Mouse (Mus musculus): ENCODE data around the gene Ntn1.

Gene Ntn1

DNA sequence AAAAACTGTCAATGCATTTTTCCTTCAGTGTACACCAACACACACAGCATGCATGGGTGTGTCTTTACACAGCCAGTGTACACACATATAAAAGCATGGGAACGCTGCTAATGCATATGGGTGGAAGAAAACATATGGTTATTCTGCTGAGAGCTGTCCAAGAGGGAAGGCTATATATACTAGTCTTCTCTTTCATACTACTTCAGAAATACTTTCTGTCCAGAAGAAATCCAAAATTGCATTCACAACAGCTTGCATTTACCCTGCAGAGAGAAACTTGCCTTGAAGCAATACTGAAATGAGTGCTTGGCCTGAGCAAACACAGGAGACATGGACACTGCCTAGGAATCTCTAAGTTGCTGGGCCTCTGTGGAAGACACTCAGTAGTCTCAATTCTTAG, 18.8 kb downstream of the Ntn1 start:
- no peak for DNase-seq (ENCODE audit: low read depth)

DNA sequence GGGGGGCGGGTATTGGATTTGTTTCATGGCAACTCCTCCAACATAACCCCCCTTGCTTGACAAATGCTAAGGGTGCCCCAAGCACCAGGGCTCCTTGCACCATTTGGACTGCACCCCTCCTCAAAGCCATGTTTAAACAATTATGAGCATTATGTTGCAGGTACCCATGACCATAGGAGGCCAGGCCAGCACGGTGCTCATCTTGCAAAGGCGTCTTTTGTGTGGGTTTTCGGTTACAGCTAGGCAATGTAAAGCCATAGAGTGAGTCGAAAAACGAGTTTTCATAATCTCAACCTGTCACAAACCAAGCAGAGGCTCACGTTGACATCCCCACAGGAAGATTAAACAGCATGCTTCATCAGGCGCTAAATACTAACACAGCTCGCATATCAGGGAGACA, 19.3 kb downstream of the Ntn1 start:
- no peak for DNase-seq (ENCODE audit: low read depth)

DNA sequence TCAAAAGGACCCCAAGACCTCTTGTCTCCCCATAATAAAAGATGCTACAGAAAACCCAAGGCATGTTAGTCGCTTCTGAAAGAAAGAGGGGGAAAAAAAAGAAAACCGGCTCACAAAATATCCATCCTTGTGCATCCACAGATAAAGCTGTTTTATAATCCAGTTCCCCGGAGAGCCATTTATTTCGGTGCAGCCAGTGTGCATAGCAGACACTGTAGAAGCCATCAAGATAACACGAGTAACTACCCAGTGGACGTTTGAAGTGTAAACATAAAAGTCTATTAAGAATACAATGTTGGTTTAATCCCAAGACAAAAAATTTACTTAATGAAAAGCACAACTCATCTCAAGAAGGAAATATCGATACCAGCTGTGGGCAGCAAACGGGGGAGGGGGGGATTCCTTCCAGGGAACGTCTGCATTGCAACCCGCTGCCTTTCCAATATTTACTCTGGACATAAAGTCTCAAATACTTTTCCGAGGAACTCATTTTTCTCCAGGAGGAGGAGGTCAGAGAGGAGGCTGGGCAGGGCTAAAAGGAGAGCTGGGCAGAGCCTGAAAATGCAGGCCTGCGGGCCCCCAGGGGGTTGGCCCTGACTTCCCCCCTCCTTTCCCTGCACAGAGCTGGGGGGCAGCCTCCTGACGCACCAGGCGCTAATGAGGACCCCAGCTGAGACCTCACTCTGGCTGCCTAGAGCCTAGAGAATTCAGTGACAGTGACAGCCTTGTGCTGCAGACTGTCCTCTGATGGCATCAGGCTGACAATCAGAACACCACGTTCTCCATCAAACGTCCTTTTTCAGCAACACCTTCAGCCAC, 21.5 kb downstream of the Ntn1 start:
- no peak for DNase-seq (ENCODE audit: low read depth)

DNA sequence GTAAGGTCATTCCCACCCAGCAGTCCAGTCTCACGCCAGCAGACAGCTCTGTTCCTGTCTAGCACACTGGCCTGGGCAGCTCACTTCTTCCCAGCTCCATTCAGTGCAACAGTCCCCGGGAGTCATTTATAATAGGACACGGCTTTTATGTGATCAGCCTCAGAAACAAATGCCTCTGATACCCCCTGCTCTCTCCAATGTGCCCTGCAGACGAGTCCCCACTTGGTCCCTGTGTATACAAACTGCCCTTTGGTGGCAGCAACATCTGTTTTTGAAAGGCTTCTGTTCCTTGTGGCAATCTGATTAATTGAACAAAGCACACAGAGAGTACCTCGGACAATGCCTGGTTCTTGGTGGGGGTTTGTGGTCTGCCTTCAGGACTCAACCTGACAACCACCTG, 22.2 kb downstream of the Ntn1 start:
- no peak for DNase-seq (ENCODE audit: low read depth)

DNA sequence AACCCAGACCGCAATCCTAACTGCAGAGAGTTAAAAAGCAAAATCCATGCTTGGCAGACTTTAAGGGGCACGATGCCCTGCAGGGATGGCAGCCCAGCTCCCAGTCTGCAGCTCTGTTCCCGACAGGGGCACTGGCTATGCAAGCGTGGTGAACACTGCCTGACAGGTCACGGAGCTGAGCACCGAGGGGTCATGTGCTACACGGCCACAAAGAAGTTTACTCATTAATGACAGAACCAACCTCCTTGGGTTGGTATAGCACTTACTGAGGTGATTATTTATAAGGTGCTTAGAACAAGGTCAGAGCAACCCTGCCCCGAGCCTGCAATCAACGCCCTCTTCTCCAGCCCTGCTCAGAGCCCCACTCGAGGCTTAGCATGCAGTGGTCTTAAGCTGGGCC, 27.5 kb downstream of the Ntn1 start:
- no peak for DNase-seq (ENCODE audit: low read depth)

DNA sequence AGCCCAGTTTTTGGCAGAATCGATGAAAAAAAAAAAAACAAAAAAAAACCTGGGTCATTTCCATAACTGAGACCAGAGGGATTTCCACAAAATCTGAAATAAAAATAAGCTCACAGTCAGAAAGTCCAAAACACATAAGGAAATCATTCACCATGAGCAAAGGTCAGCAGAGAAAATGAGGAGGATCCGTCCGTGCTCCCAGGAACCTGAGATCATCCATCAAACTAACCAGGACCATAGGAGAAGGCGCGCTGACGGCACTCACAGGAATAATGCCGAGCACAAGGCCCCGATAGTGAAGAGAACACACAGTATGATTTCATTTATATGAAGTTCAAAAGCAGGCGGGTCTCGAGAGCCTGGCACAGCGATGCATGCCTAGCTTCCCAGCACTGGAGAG, 29.0 kb downstream of the Ntn1 start:
- no peak for DNase-seq (ENCODE audit: low read depth)

DNA sequence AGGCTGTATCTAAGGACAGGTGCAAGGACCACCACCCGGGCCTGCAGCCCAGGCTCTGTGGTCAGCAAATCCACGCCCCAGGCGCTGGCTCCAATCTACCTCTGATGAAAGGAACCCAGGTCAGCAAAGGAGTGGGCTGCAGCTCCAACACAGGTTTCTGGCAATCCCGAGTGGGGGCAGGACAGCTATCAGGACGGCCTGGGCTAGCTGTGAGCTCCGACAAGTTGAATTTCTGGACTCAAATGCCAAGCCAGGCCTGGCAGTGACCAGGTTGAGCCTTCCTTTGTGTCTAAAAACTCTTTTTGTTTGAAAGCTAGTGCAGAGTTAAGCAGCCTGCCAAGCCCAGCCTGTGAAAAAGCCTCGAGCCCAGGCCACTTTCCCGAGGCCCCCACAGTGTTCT, 43.7 kb downstream of the Ntn1 start:
- DNase-seq (ENCODE audit: low read depth): no peak

DNA sequence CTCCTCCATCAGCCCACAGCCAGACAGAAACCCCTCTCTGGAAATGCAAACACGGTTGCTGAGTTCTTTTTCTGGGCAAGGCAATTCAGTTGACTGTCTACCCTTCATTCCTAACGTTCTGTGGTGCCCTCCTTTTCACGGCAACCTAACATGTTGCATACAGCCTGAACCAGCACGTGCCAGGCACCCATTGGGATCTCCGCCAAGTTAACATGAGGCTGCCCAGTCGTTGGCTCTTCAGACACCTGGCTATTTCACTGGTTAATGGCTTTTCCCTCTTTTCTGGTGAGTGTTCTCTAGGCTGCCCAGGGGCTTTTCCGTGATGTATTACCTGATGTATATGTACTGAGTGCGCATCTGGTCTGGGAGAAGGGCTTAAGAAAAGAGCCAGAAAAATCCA, 45.1 kb downstream of the Ntn1 start:
- no peak for DNase-seq (ENCODE audit: low read depth)

DNA sequence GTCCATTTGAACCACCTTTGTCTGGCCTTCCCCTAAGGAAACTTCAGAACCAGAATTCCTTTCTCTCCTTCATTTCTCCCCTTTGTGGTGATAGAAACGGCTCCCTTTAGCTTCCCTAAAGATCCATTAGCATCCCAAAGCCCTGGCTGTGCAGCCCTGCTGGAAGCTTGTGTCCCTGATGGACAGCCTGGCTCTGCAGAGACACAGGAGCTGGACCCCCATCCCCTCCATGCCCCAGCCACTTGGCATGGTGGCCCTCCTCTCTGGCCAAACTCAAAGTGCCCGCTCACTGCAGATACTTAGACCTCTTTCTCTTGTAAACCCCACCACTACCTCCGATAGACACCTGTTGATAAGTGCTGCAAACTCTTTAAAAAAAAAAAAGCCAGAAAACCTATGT, 45.8 kb downstream of the Ntn1 start:
- DNase-seq (ENCODE audit: low read depth): no peak

DNA sequence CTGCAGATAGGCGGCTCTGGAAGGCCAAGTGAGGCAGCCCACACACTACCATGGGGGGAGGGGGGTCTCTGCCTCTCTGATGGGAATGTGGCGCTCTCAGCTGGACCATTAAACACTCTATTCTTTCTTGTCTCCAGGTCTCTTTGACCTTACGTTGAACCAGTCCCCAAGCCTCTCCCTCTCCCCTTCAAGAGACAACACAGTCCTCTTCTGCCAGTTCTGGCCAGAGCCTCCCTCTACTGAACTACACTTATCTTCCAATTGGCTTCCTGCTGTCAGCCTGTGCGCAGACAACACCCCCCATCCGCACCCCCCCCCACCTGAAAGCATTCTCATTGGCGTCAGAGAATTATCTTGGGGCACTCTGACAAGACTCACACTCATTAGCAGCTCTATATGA, 48.4 kb downstream of the Ntn1 start:
- DNase-seq (ENCODE audit: low read depth): no peak

DNA sequence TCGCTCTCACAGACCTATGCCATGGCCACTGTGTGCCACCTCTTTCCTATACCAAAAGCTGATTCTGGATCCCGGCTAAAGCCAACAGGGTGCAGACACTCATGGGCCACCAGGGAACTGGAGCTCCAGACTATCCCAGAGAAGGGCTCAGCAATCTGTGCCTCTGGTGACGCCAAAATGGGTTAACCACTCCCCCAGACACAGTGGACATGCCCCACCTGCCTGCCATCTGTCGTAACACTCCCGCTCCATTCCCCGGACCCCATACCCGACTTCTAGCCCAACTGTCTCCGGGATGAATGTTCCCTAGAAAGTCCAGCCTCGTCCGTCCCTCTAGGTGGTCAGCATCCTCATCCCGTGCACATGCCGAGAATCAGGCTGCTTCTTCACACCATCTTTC, 51.8 kb downstream of the Ntn1 start:
- DNase-seq (ENCODE audit: low read depth): no peak

DNA sequence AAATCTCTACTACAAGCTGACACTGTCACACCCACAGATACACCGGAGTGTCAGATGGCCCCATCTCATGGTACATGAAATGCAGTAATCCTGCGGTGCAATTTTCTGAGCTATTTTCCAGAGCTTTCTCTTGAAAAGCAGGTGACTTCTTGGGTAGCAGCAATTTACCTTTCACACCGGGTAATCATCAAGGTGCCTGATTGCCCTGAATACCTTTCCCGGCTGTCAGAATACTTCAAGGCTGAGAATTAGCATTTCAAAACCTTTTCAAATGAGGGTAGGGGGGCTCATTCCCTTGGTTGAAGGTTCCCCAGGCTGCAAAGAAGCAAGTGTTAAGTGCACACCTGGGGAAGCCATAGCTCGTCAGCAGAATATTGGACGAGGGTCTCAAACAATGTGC, 52.5 kb downstream of the Ntn1 start:
- no peak for DNase-seq (ENCODE audit: low read depth)

DNA sequence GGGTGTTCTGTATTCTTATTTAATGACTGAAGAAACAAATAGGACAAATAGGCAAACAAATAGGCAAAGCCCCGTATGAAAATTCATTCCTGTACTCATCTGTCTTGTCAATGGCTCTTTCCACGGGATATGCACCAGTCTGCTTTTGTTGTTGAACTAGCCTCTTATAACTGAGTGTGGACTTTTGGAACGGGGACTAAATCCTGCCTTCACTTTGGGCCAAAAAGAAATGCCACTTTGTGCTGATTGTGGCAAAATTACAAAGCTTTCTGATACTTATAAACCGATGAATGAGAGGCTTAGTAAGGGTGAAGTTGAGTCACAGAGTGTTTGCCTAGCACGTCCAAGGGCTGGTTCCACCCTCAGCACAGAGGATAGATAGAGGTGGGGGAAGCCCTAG, 53.1 kb downstream of the Ntn1 start:
- no peak for DNase-seq (ENCODE audit: low read depth)

DNA sequence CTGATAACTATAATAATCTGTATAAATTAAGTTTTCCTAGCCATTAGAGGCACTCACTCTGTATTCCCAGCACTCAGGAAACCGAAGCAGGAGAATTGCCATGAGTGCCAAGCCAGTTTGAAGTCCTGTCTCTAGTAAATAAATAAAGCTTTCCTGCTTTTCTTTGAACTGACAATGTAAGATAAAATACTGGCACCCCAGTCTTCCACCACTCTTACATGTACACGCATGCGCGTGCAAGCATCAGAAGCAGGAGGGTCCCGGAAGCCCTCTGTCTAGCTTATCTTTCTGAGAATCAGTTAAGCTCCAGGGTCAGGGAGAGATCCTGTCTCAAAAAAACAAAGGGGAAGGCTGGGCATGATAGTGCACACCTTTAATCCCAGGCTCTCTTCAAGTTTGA, 54.5 kb downstream of the Ntn1 start:
- DNase-seq (ENCODE audit: low read depth): no peak

DNA sequence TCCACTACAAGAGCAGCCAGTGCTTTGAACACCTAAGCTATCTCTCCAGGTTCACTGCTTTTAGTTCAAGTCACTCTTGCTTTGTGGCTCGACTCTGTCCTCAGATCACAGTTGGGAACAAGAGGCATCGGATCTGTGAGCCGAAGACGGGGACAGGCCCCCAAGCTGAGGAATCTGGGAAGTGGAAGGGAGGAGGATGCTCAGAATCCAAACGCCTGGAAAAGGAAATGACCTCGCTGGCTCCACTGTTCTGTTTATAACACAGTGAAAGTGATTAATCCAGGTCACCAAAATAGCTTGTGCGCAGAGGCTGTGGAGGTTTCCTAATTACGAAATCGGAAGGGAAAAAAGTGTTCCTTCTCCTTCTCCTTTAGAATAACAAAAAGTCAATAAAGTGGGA, 56.4 kb downstream of the Ntn1 start:
- no peak for DNase-seq (ENCODE audit: low read depth)

DNA sequence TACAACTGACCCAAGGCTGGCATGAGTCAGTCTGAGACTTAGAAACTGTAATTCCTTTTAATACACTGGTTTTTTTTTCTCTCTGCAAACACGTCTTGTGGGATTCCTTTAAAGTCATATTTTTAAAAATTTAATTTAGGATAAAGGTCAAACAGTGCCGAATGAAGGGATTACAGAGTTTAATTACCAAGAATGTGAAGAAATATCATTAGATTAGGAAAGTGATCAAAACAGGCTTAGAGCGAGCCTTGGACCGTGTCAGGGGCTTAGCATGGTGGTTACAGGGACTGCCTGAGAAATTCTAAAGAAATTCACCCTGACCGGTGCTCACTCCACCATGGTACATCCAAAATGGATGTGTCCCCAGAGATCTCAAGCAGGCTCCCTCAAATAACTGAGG, 57.9 kb downstream of the Ntn1 start:
- DNase-seq (ENCODE audit: low read depth): no peak

DNA sequence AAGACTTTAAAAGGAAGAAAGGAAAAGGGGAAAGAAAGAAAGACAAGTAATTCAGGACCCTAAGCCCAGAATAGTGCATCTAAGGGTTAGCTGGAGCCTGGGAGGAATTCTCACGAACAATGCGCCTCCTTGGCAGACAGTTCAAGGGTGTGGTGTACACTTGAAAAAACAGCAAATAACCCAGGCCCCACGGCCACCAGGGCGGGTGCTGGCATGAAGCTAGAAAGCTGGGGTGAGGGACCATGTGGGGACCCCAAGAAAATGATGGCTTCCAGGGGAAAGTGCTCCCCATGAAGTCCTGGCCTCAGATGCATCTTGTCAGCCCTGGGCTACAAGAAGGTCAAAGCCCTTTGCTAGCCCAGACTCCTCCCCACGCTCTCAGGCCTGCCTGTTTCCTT, 58.6 kb downstream of the Ntn1 start:
- no peak for DNase-seq (ENCODE audit: low read depth)

DNA sequence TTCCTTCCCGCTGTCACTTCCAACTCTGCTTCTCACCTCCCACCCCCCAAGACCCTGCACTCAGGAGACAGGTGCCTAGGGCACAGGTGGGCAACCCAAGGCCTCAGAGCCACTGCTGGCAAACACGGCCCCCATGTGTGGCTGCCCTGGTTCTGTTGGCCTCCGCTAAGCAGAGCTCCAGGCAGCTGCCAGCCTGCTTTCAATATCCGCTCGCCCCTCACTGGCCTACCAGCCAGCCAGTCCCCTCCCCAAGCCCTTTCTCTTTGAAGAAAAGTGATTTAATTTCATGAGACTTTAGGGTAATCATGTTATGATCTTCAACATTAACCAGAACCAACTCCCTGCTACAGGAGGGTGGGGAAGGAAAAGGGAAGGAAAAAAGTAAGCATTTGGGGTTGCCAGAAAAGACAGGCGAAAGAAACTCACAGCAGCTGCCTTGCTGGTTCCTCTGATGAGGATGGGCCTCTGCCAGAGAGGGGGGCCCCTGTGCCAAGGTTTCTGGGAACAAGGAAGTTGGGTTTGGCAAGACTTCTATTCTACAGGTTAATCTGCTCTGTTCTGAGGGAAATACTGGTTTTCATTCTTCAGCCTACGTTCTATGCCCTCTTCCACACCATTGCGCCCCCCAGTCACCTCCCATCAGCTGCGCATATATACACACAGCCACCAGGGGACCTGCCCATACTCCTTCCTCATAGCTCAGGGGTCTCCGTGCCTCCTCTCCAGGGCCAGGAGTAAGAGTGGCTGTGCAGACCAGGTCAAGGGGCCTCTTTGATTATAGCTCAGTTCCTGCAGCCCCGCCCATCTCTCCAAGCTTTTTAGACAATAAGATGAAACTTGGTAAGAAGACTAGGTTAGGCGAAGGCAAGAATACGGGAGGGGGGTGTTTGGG, 59.3 kb downstream of the Ntn1 start:
- no peak for DNase-seq (ENCODE audit: low read depth)

DNA sequence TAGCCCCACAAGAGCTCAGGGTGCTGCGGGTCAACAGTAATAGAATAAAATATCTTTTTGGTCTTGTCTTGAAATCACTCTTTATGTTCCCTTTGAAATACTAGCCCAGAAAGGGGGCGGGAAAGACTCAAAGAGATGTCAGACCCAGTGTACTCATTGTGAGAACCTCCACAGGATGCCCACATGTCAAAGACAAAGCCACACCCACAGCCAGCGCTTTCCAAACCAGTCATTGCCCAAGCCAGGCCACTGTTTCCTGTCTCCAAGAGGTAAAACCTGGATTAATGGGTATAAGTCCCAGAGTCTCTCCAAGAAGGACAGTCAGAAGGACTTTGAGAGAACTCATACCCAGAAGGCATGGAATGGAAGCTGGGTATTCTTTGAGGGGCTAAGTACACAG, 60.3 kb downstream of the Ntn1 start:
- DNase-seq (ENCODE audit: low read depth): no peak

DNA sequence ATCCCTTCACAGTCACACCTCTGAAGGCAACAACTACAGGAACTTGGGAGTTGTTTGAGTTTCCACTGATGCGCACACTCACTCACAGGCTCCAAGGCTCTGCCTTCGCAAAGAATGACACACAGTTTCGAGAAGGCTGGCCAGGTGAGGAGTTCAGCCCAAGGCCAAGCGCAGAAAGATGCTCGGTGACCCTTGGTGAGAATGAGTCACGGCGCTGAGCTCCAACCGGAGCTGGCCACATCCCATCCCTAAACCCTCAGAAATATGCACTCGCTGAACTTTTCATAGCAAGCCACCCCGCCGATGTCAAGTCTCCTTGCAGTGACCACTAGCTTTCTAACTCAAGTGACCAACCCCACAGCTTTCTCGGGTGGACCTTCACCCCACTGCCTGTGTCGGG, 60.8 kb downstream of the Ntn1 start:
- DNase-seq (ENCODE audit: low read depth): no peak

DNA sequence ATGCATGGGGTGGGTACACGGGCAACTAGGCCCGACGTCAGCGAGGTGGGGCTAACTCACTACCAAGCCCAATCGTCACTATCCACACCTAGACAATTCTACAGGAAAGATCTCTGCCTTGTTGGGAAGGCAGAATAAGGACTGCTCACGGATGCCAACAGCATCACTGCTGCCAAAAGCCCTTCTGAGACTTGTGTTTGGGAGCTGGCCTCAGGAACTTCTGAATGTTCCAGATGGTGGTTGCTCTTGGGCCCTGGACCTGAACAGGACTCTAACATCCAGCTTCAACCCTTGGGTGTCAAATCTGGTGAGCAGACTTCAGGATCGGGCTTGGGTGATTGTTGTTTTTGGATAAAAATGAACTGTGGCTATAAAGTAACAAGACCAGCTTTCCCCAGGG, 61.3 kb downstream of the Ntn1 start:
- DNase-seq (ENCODE audit: low read depth): no peak

DNA sequence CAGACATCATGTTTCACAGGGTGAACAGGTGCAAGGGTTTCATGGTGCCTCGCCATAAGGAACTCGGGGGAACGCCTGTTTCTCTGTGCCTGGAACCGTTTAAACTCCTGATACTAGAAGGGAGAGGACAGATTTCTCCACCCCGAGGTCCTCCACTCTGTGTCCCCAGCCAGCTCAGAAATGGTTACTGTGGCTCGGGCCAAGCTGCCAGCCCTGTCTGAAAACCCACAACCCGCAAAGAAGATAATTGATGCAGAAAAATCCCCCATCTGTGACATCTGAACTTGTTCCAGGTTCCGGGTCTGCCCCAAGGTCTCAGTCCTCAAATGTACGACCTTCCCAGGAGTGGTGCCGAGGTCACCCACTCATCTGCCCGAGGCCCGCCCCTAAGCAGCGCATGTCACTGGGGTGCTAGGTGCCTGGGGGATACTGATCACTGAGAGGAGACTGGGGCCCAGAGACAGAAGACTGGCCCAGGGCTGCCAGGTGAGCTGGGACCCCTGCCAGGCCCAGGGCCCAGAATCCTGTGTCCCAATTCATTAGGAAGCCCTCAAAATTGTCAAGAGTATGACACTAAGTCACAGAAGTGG, 68.9 kb downstream of the Ntn1 start:
- no peak for DNase-seq (ENCODE audit: low read depth)

DNA sequence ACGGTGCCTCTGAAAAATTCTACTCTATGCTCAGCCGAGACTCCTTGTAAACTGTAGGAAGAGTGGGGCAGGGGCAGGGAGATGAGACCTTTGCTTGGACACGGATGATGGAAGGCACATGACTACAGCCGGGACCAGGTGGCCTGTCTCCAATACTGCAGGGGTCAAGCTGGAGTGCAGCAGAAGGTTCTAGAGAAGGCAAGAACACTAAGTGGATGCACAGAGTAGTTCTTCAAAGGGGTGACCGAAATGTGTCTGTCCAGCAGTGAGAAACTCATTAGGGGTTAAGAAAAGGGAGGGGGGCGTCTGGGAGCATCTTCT, 69.5 kb downstream of the Ntn1 start:
- no peak for DNase-seq (ENCODE audit: low read depth)

All from c-Kit-positive CD71-negative TER-119-negative erythroid progenitor cells, embryonic 14.5 days (primary cell).